Mouse (Mus musculus): ENCODE results near the gene Hdac9.

Gene Hdac9

GRCm38 (mm10) chr12:34220051-34220926 is 696.6 kb downstream of the Hdac9 start:
- DNase-seq (ENCODE audit: low spot score), result no peak

GRCm38 (mm10) chr12:34218561-34218960 is 698.3 kb downstream of the Hdac9 start:
- no peak for DNase-seq (ENCODE audit: low spot score)

GRCm38 (mm10) chr12:34215023-34216020 is 701.6 kb downstream of the Hdac9 start:
- DNase-seq (ENCODE audit: low spot score), result no peak

DNA sequence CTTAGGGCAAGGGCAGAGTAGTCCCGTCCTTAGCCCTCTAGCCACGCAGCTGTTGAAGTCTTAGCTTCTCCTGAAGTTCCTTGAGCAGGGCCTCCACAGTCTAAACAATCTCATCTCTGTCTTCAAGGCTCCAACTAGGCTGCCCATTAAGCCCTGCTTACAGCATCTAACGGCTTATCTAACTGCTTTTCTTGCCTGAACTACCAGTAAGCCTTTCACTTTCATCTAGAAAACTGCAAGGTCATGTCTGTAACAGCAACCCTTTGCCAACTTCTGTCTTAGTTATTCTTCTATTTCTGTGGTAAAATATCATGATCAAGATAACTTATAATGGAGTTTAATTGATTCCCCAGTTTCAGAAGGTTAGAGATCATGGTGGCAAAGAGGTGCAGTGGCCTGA is 704.7 kb downstream of the Hdac9 start:
- no peak for DNase-seq (ENCODE audit: low spot score)

DNA sequence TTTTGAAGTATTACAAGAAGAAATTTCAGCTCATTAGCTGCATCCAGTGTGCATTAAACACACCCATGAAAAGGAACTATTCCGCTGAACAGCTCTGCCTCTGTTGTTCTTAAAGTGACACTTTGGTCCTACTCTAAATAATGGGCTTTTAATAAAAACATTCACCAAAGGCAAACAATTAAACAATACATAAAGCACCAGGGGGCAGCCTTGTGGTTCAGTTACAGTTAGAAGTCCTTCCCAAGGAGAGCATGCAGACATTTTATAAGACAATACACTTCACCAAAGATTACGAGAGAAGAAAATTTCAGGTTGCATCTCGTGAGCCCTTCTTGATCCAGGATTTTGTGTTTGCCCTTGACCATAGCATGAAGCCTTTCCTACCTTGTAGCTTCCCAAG is 715.4 kb downstream of the Hdac9 start:
- DNase-seq (ENCODE audit: low spot score), result no peak

GRCm38 (mm10) chr12:34200030-34200446 is 716.9 kb downstream of the Hdac9 start:
- DNase-seq (ENCODE audit: low spot score), result no peak

GRCm38 (mm10) chr12:34195155-34195828 is 721.6 kb downstream of the Hdac9 start:
- no peak for DNase-seq (ENCODE audit: low spot score)

- no peak for DNase-seq (ENCODE audit: low spot score)
Measured at GRCm38 (mm10) chr12:34194116-34194515, 722.8 kb downstream of the Hdac9 start.

DNA sequence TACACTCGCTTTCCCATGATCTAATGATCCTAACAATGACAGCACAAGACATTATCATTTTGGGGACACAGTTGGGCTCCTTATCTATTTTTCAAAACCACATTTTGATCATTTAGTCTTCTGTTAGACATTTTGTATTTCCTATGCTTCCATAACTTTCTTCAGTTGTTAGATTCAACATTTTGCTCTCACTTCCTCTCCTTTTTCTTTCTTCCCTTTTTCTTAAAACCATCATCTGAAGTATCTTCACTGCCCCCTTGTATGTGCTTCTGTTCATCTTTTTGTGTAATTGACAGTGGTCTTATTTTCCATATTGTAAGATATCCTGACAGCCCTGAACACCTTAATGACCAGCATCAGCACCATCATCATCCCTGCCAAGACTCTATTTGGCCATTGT is 725.6 kb downstream of the Hdac9 start:
- no peak for DNase-seq (ENCODE audit: low spot score)

GRCm38 (mm10) chr12:34178931-34179330 is 738.0 kb downstream of the Hdac9 start:
- DNase-seq (ENCODE audit: low spot score), result no peak

DNA sequence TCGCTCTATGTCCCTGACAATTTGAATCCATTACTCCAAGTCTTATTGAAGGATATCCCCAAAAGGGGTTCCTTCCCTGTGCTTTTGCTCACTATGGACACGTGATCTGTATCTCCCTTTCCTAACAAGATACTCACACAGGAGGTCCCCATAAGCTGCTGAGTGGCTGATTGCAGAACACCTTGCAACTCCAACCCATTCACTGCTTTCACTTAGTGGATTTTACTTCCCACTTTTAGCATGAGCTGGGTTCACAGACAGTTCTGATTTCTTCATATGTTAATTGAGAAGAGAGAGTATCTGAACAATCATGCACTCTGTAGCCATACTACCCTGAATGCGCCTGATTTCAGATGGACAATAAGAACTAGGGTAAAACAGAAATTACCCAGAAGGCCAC is 740.1 kb downstream of the Hdac9 start:
- no peak for DNase-seq (ENCODE audit: low spot score)

- no peak for DNase-seq (ENCODE audit: low spot score)
Measured at GRCm38 (mm10) chr12:34173036-34173435, 743.9 kb downstream of the Hdac9 start.

DNA sequence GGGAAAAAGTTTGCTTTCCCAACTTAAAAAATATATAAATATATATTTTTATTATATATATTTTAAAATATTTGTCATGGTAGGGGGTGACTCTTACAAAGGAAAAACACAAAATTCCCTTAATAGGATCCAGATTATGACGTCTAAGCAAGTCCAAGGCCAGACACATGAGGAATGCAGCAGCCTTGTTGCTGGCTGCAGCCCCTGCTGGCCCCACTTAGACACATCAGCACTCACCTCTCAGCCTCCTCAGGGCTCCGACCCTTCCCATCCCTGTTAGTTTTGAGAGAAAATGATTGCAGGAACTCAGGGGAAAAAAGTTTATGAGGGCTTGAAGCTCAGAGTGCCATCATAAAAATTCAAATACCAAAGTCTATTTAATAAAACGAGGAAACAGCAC is 746.3 kb downstream of the Hdac9 start:
- no peak for DNase-seq (ENCODE audit: low spot score)

GRCm38 (mm10) chr12:34165674-34166073 is 751.2 kb downstream of the Hdac9 start:
- DNase-seq (ENCODE audit: low spot score), result no peak

GRCm38 (mm10) chr12:34156301-34156700 is 760.6 kb downstream of the Hdac9 start:
- no peak for DNase-seq (ENCODE audit: low spot score)

GRCm38 (mm10) chr12:34155740-34156139 is 761.2 kb downstream of the Hdac9 start:
- no peak for DNase-seq (ENCODE audit: low spot score)

GRCm38 (mm10) chr12:34154757-34155156 is 762.1 kb downstream of the Hdac9 start:
- no peak for DNase-seq (ENCODE audit: low spot score)

GRCm38 (mm10) chr12:34151336-34151735 is 765.6 kb downstream of the Hdac9 start:
- no peak for DNase-seq (ENCODE audit: low spot score)

DNA sequence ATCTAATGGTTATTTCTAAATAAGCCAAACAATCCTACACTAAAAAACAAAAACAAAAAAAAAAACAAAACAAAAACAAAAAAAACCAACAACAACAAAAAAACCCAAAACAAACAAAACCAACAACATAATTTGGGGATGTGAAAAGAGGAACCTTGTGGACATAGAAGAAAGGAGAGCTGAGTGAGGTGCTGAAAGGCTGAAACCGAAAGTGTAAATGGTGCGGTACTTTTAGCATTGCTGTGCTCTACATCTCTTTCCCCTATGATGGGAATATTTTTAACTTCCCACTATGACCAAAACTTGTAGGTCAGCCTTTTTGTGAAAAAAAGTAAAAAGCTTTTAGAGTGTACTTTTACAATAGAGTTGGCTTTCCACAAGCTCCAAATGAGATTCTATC is 774.2 kb downstream of the Hdac9 start:
- no peak for DNase-seq (ENCODE audit: low spot score)

- no peak for DNase-seq (ENCODE audit: low spot score)
Measured at GRCm38 (mm10) chr12:34113336-34113735, 803.6 kb downstream of the Hdac9 start.

GRCm38 (mm10) chr12:34092953-34093352 is 823.9 kb downstream of the Hdac9 start:
- no peak for DNase-seq (ENCODE audit: low spot score)

- no peak for DNase-seq (ENCODE audit: low spot score)
Measured at GRCm38 (mm10) chr12:34091851-34092250, 825.0 kb downstream of the Hdac9 start.

Data from spleen, adult 12 weeks (tissue).